Mouse (Mus musculus): ENCODE results near the gene Olfml1.

- TF ChIP-seq CTCF (IDR thresholded peaks at IDR 0.05), result no peak
- no peak for TF ChIP-seq EP300 (IDR thresholded peaks at IDR 0.05)
These were observed 35.7 kb downstream of the Olfml1 start for GRCm38 (mm10) chr7:107602913-107603312.
